Comparison of ENCODE assay signal across 8 mouse cellular contexts in the genomic region with DNA sequence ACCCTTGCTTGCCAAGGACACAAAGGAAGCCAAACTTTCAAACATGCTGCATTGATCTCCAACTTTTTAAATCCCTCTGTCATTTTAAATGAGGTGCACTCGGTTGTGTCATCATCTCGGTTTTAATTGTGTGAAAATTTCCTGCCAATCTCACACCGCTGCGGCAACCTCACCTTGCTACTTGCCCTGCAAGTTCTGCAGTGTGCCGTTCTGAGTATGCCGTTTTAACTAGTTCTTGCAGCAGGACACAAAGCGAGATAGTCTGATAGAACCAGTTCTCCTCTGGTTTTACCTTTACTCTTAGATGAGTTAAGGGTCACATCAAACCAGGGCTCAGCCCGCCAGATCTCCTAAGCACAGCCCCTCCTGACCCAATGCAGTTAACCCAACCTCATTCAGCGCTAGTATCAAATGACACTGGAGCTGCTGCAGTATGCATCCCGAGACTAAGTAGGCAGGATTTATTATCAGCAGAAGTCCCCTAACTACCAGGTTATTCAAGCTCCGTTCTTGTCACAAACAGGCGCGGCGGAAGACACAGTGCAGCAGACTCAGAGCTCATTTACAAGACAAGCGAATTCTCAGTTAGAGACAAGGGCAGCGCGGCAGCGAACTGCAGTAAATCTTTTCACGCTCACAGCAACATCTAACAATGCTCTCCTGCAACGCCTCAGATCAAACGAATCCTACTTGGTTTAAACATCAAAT. TPM values are rescaled to one million over a fixed set of nuclear protein-coding genes. Genes with fewer than 3 reads are reported as not detected.
DNase-seq lines count a peak whose midpoint lies in the region; ATAC-seq and TF ChIP-seq lines count a peak whose summit lies in the region.

No protein-coding gene starts in this region.

- TF ChIP-seq CTCF in thymus, adult 2 months (IDR thresholded peaks at IDR 0.05; ENCODE audit: borderline replicate concordance, control insufficient read depth, extremely low read depth, insufficient read depth, low read length, poor library complexity): no peak

- peak overlapping the region; percentile 74 for H3K4me2 ChIP-seq in heart, embryonic 16.5 days (ENCODE audit: low read depth, low read length)
- H3K4me2 ChIP-seq in forebrain, embryonic 15.5 days (replicated peaks): peak overlapping the region; percentile 57

- no peak for DNase-seq in heart, adult 8-10 months (ENCODE audit: low spot score)
- peak; percentile 47 for DNase-seq in cerebellum, adult 11-12 months
- peak; percentile 52 for DNase-seq in limb, embryonic 10.5 days (ENCODE audit: low spot score)
- peak; percentile 21 for DNase-seq in right cerebral cortex, postnatal 14 days
- no peak for DNase-seq in thymus, adult 2 months
- DNase-seq in B cell, adult 2 months: no peak

- WGBS in heart, embryonic 16.5 days: 10% methylated on average over 21 of the region's 21 CpGs
- WGBS in forebrain, embryonic 15.5 days: 4% methylated on average over 21 of the region's 21 CpGs
- WGBS in limb, embryonic 10.5 days: 6% methylated on average over 21 of the region's 21 CpGs
- 20% methylated on average over 21 of the region's 21 CpGs for WGBS in thymus, adult 2 months

- peaks cover 5% of the 10 kb centered on the region for H3K4me1 ChIP-seq in heart, embryonic 16.5 days (ENCODE audit: control insufficient read depth, insufficient read depth, low read length)
- peaks cover 9% of the 10 kb centered on the region for H3K4me1 ChIP-seq in forebrain, embryonic 15.5 days
- H3K4me1 ChIP-seq in limb, embryonic 10.5 days: peaks cover 14% of the 10 kb centered on the region; the same call in 1 of the 2 replicates
- no peaks in the 10 kb centered on the region for H3K4me1 ChIP-seq in thymus, adult 2 months (replicated peaks; ENCODE audit: control insufficient read depth, insufficient read depth, low read length)

- H3K9me3 ChIP-seq in heart, embryonic 16.5 days (replicated peaks; ENCODE audit: control insufficient read depth, low read length): no peaks in the 10 kb centered on the region
- no peaks in the 10 kb centered on the region for H3K9me3 ChIP-seq in forebrain, embryonic 15.5 days
- H3K9me3 ChIP-seq in limb, embryonic 10.5 days (replicated peaks): no peaks in the 10 kb centered on the region

- H3K9ac ChIP-seq in heart, embryonic 16.5 days (ENCODE audit: low read length): no peak overlapping the region
- peak overlapping the region; percentile 37 for H3K9ac ChIP-seq in forebrain, embryonic 15.5 days (replicated peaks)

- peak overlapping the region; percentile 46 for H3K4me3 ChIP-seq in heart, embryonic 16.5 days (ENCODE audit: low read length)
- H3K4me3 ChIP-seq in forebrain, embryonic 15.5 days: peak overlapping the region; percentile 38
- peak overlapping the region; percentile 46 for H3K4me3 ChIP-seq in limb, embryonic 10.5 days
- no peak overlapping the region for H3K4me3 ChIP-seq in thymus, adult 2 months (ENCODE audit: control insufficient read depth, insufficient read depth, low read length)

- no peaks in the 10 kb centered on the region for H3K36me3 ChIP-seq in heart, embryonic 16.5 days (ENCODE audit: control insufficient read depth, insufficient read depth)
- H3K36me3 ChIP-seq in forebrain, embryonic 15.5 days: no peaks in the 10 kb centered on the region
- no peaks in the 10 kb centered on the region for H3K36me3 ChIP-seq in limb, embryonic 10.5 days
- no peaks in the 10 kb centered on the region for H3K36me3 ChIP-seq in thymus, adult 2 months (ENCODE audit: control insufficient read depth, insufficient read depth, low read length)

- TF ChIP-seq POLR2A in thymus, adult 2 months (IDR thresholded peaks at IDR 0.05; ENCODE audit: control insufficient read depth, extremely low read depth, insufficient read depth, low read length, poor library complexity): no peak

- ATAC-seq in heart, embryonic 16.5 days (replicated peaks; ENCODE audit: extremely low read depth, insufficient read depth, low FRiP score): no peak
- peak; percentile 79 for ATAC-seq in forebrain, embryonic 15.5 days (replicated peaks)

- H3K27ac ChIP-seq in heart, embryonic 16.5 days (ENCODE audit: low read length): no peak overlapping the region
- no peak overlapping the region for H3K27ac ChIP-seq in forebrain, embryonic 15.5 days (replicated peaks)
- H3K27ac ChIP-seq in limb, embryonic 10.5 days: no peak overlapping the region
- no peak overlapping the region for H3K27ac ChIP-seq in thymus, adult 2 months (ENCODE audit: control insufficient read depth, insufficient read depth, low read length)

- H3K27me3 ChIP-seq in heart, embryonic 16.5 days (ENCODE audit: control insufficient read depth, insufficient read depth, low read length): peaks cover 2% of the 10 kb centered on the region; the same call in 1 of the 2 replicates
- no peaks in the 10 kb centered on the region for H3K27me3 ChIP-seq in forebrain, embryonic 15.5 days
- H3K27me3 ChIP-seq in limb, embryonic 10.5 days (ENCODE audit: low read depth, poor library complexity, severe bottlenecking): 0 out of 2 replicates have a peak, but pooled peaks cover 5% of the 10 kb centered on the region
- H3K27me3 ChIP-seq in thymus, adult 2 months (ENCODE audit: control insufficient read depth, insufficient read depth, low read length): no peaks in the 10 kb centered on the region

RNA-seq across cellular contexts. Expression of a gene that starts 0.7 kb away (rescaled TPM):
- 0.06 and 0.08 TPM in 2 replicates for polyA plus RNA-seq in heart, embryonic 16.5 days (2015; fragmentation: Nextera tagmentation; extraction: Ambion mirVana)
- total RNA-seq in heart, adult 8-10 months (2022): under 1 TPM in 1 of 4 experiments, not detected in 3; 0.05 TPM
- 11.7 and 12.6 TPM in 2 replicates for polyA plus RNA-seq in forebrain, embryonic 15.5 days (2015; fragmentation: Nextera tagmentation; extraction: Ambion mirVana)
- 0.16 and 0.30 TPM in 2 replicates for polyA plus RNA-seq in limb, embryonic 10.5 days (2016; fragmentation: Nextera tagmentation; extraction: Ambion mirVana)
- polyA plus RNA-seq in thymus, adult 2 months (2012; rRNA removed): 0.56 and 0.86 TPM in 2 replicates

Comparison
In these comparisons a context has a peak if more than half of its experiments do, and no peak if none do; other contexts are left out.
1. DNase-seq: peak in cerebellum, adult 11-12 months (single experiment), limb, embryonic 10.5 days (single experiment) and right cerebral cortex, postnatal 14 days (single experiment); none in heart, adult 8-10 months (single experiment), thymus, adult 2 months (single experiment) and B cell, adult 2 months (0 of 2).